8 mouse cellular contexts compared by ENCODE assay signal in the genomic region with DNA sequence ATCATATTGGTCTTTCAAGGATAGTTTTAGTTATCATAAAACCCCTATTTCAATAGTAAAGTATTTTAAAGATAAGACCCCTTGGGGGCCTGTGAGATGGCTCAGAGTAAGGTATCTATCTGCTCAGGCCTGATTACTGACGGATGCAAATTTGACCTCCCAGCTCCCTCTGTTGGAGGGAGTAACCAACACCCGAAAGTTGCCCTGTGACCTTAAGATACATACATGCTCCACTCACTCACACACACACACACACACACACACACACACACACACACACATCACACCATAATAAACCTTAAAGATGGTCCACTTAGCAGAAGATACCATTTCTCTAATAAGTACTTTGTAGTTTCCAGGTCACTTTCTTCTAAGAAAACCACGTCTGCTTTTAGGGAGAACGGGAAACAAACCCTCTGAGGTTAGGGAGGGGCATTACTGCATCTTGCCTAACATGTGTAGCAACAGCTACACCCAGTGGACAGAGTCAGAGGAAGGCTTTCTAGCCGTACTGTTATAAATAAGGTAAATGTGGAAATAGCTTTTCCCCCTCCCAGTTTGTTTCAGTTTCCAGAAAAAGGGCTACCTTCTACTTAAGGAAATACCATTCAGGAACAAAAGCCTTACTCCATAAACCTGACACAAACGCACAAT. TPM values are rescaled to one million over a fixed set of nuclear protein-coding genes. Genes with fewer than 3 reads are reported as not detected.
DNase-seq lines count a peak whose midpoint lies in the region; ATAC-seq lines count a peak whose summit lies in the region.

No protein-coding gene starts in this region.

- no peaks in the 10 kb centered on the region for H3K4me1 ChIP-seq in hindbrain, embryonic 11.5 days (replicated peaks; ENCODE audit: control insufficient read depth, insufficient read depth, low read length)
- H3K4me1 ChIP-seq in liver, embryonic 16.5 days (ENCODE audit: control insufficient read depth, low read depth, low read length): no peaks in the 10 kb centered on the region; the same call in 1 of the 2 replicates

- no peak overlapping the region for H3K4me3 ChIP-seq in hindbrain, embryonic 11.5 days (ENCODE audit: low read depth, low read length)
- no peak overlapping the region for H3K4me3 ChIP-seq in liver, embryonic 16.5 days (ENCODE audit: low read depth, low read length)

- WGBS in hindbrain, embryonic 11.5 days: 52% methylated on average over 6 of the region's 6 CpGs
- WGBS in liver, embryonic 16.5 days (ENCODE audit: insufficient replicate concordance): 21% methylated on average over 6 of the region's 6 CpGs

- H3K4me2 ChIP-seq in hindbrain, embryonic 11.5 days (replicated peaks; ENCODE audit: low read depth, low read length): no peak overlapping the region
- no peak overlapping the region for H3K4me2 ChIP-seq in liver, embryonic 16.5 days (ENCODE audit: low read depth, low read length)

- peaks cover 9% of the 10 kb centered on the region; the same call in 1 of the 2 replicates for H3K36me3 ChIP-seq in hindbrain, embryonic 11.5 days (ENCODE audit: control insufficient read depth, insufficient read depth, low read length)
- peaks cover 7% of the 10 kb centered on the region; the same call in 1 of the 2 replicates for H3K36me3 ChIP-seq in liver, embryonic 16.5 days (ENCODE audit: control insufficient read depth, insufficient read depth)

- intact Hi-C loops in gastrocnemius, postnatal 14 days (cut with DNase I; ENCODE audit: low total_unique reads): loop anchor here (10.0 kb wide), 1 partner anchor 142 kb away; no protein-coding TSS in a partner anchor

- no peaks in the 10 kb centered on the region for H3K9me3 ChIP-seq in hindbrain, embryonic 11.5 days (ENCODE audit: control insufficient read depth, low read length)
- H3K9me3 ChIP-seq in liver, embryonic 16.5 days (replicated peaks; ENCODE audit: control insufficient read depth, low read length): no peaks in the 10 kb centered on the region

- DNase-seq in gastrocnemius, adult 18-20 months (ENCODE audit: low spot score): peak; percentile 52
- DNase-seq in gastrocnemius, postnatal 14 days: no peak
- peak; percentile 84 for DNase-seq in A20 (ENCODE audit: low read depth, low spot score)
- DNase-seq in brain, embryonic 18.5 days (ENCODE audit: low read depth, low spot score): peak; percentile 32
- DNase-seq in hindbrain, embryonic 11.5 days (ENCODE audit: low spot score): peak; percentile 38
- peak; percentile 69 to 71 for DNase-seq in right cerebral cortex, postnatal 10 days (ENCODE audit: low spot score in 2 of 2)
- DNase-seq in testis, postnatal 14 days (ENCODE audit: low spot score): no peak

- no peak for ATAC-seq in hindbrain, embryonic 11.5 days (ENCODE audit: low FRiP score)
- ATAC-seq in liver, embryonic 16.5 days (ENCODE audit: low read depth): 0 out of 2 replicates have a peak, but pooled peaks have one; percentile 38

- H3K27me3 ChIP-seq in hindbrain, embryonic 11.5 days (ENCODE audit: control insufficient read depth, insufficient read depth, low read length): no peaks in the 10 kb centered on the region
- no peaks in the 10 kb centered on the region for H3K27me3 ChIP-seq in liver, embryonic 16.5 days (ENCODE audit: control insufficient read depth, insufficient read depth, low read depth, low read length)

- no peak overlapping the region for H3K9ac ChIP-seq in hindbrain, embryonic 11.5 days (ENCODE audit: low read depth, low read length)
- H3K9ac ChIP-seq in liver, embryonic 16.5 days (ENCODE audit: low read depth, low read length): no peak overlapping the region

- H3K27ac ChIP-seq in hindbrain, embryonic 11.5 days (ENCODE audit: low read depth, low read length): no peak overlapping the region
- H3K27ac ChIP-seq in liver, embryonic 16.5 days (ENCODE audit: low read length): no peak overlapping the region

RNA-seq across cellular contexts. Expression of a gene that starts 15.2 kb away (rescaled TPM):
- 10 to 100 TPM; 30.0 to 34.6 TPM for total RNA-seq in gastrocnemius, adult 18-20 months (2021)
- 10 to 100 TPM; 28.0 to 39.4 TPM for total RNA-seq in gastrocnemius, postnatal 14 days (2021)
- polyA plus RNA-seq in hindbrain, embryonic 11.5 days (2014; fragmentation: Nextera tagmentation; extraction: Ambion mirVana): 10.4 and 11.5 TPM in 2 replicates
- 10.7 and 11.1 TPM in 2 replicates for polyA plus RNA-seq in liver, embryonic 16.5 days (2015; fragmentation: Nextera tagmentation; extraction: Ambion mirVana)

Comparison
In these comparisons a context has a peak if more than half of its experiments do, and no peak if none do; other contexts are left out.
1. DNase-seq: peak in gastrocnemius, adult 18-20 months (single experiment), A20 (single experiment), brain, embryonic 18.5 days (single experiment), hindbrain, embryonic 11.5 days (single experiment) and right cerebral cortex, postnatal 10 days (2 of 2); none in gastrocnemius, postnatal 14 days (single experiment) and testis, postnatal 14 days (single experiment).